Mouse (Mus musculus): ENCODE measurements around the gene Lgi1.

DNA sequence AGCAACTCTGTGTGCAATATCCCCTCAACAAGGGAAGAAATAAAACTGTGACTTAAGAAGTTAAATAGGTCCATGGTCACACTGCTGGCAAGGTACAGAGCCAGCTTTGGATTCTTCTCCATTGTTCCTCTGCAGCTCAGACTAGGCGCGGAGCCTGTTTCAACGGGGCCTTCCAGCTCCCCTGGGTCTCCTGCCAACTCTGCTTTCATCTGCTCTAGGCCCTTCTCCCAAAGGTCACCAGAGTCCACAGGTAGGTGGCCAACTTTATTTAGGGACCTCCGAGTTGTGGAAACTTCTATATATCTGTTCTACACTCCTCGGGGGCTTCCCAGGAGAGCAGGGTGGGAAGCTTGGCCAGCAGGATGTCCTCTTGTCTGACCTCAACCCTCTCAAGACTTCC is 3.0 kb upstream of the Lgi1 start:
- no peak for TF ChIP-seq GATA1 (IDR thresholded peaks at IDR 0.05; ENCODE audit: borderline replicate concordance, low read length)
- no peak for TF ChIP-seq FLI1 (IDR thresholded peaks at IDR 0.05; ENCODE audit: low read length)

Measured in megakaryocyte, embryonic 14.5 days (primary cell).